Mouse (Mus musculus) adrenal gland, postnatal 4 days (tissue): ENCODE data around the gene Crygd. TPM values are rescaled to one million over a fixed set of nuclear protein-coding genes. Genes with fewer than 3 reads are reported as not detected.

Experiments
- DNase-seq, 2 experiments: peaks; one replicate each; pipeline ENCODE4 v3.0.0; 2021 to 2022; ENCODE audit warnings: low spot score in 2 of 2, mixed read lengths in 2 of 2
- total RNA-seq, 2 experiments: library from RNA; stranded (reverse); gene quantifications; 2 replicates each; pipeline ENCODE4 v1.2.3; 2021

The Crygd gene
- total RNA-seq, 2 experiments from 2014 or later = not detected

GRCm38 (mm10) chr1:65046401-65047109, 16.7 kb downstream of the Crygd start:
- DNase-seq = no peak

DNA sequence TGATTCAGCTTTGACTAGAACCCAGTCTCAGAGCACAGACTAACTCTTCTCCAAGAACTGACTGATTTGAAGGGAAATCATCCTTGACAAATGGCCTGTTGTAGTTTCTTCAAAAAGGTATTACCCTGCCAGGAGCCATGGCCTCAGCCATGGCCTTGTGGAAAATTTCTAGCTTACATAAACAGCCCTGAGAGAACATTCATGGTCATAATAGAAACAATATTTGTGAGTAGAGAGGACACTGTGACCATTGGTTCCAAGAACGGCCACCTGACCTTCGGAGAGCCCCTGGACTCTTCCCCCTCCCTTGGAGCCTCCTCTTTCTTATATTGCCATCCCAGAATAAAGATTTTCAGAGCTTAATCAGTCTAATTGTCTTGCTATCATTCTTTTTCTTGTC, 19.8 kb downstream of the Crygd start:
- DNase-seq = no peak

DNA sequence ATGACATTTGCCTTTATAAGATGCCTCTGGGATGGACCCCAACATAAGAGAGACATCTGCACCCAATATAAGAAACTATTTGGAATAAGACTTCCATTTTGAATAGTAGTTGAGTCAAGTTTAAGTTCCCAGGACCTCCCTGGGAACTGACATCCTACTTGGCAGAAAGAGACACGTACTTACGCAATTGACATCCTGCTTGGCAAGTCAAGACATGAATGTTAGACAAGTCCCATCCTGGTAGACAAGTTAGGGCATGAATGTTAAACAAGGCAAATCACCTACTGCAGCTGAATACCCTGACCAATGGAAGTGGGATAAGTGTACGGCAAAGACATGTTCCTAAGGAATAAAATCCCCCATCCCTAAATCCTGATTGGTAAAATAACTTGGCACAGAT, 21.4 kb downstream of the Crygd start:
- no peak for DNase-seq

GRCm38 (mm10) chr1:65040806-65041205, 22.4 kb downstream of the Crygd start:
- peak in 1 of 2 experiments; percentile 37 for DNase-seq

- DNase-seq = no peak
Measured at GRCm38 (mm10) chr1:65039679-65040078, 23.6 kb downstream of the Crygd start.

DNA sequence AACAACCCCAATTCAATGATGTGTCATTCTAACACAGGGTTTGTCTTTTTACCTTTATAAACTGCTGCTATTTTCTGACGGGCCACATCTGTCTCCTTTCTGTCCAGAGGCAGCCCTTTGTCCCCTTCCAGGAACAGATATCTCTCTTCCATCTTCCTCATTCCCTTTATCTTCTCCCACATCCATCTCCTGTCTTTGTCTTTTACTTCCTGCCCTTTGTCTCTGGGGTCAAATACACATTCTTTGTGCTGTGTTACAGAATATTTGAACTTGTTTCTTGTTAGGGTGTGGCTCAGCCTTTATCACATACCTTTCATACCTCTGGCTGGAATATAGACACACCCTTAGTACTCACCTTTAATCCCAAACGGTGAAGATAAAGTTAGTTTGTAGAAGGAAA, 25.7 kb downstream of the Crygd start:
- no peak for DNase-seq

GRCm38 (mm10) chr1:65035513-65035912, 27.7 kb downstream of the Crygd start:
- no peak for DNase-seq

DNA sequence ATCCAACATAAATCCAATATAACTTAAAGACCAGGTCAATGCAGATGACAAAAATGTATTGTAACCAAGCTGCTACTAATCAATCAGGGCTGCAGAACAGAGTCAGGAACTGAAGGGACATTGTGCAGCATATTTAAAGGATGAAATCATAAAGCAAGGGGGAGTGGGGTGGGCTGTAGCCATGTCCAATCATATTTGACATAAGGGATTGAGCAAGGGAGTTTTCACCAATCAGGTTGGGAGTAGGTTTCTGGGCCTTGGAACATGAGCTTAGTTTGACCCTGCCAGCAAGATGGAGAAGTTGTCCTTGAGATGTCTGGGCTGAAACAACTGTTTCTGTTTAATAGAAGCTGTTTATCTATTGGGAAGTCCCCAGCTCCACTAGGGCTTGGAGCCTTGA, 30.6 kb downstream of the Crygd start, which contains the start of gene Akr1cl:
Akr1cl (minus strand) TSS at position 119 of the 400 bp plus-strand sequence.
- no peak for DNase-seq

DNA sequence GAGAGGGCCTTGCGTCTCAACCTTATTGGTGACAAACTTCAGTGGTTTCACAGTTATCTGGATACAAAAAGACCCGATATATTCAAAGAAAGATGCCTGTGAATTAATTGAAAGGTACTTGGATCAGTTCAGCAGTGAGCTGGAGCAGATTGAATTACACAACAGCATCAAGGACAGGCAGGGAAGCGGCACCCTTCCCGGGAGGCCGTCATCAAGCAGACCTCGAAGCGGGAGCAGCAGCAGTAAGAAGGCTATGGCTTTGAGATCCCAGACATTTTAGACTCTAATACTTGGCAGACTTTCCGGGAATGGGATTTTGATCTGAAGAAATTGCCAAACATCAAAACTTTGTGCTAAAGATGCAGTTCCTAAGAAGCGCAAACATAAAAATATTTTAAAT, 35.0 kb downstream of the Crygd start:
- no peak for DNase-seq

DNA sequence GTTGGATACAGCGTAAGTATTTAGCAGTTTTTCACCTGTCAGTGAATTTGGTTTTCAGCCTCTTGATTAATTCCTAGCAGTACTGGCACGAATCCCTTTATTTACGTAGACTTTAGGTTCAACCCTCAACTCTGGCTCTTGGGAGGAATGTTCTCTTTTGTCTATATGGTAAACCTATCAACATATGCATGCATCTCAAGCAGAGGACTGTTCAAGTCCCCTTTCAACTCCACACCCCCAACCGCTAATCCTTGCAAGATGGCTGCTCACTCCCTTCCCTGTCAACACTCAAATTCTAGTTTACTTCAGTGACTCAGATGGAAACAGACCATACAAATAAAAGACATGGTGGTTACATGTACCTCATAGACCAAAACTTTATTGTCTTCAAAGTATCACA, 50.5 kb downstream of the Crygd start:
- no peak for DNase-seq

Other genes starting within 250 kb of the Crygd start
- 10 to 100 TPM; 27.0 to 29.2 TPM for gene Plekhm3, start 106.6 kb downstream of the Crygd start, total RNA-seq
- 100 to 1,000 TPM; 902 to 972 TPM for gene Akr1cl, start 30.7 kb downstream of the Crygd start, total RNA-seq
- under 1 TPM in 1 of 2 experiments, not detected in 1; 0.50 TPM for gene Cryge, start 12.3 kb downstream of the Crygd start, total RNA-seq
- not detected for gene Crygc, start 10.2 kb upstream of the Crygd start, total RNA-seq
- gene Crygb, start 18.8 kb upstream of the Crygd start, total RNA-seq = not detected
- gene Cryga, start 39.9 kb upstream of the Crygd start, total RNA-seq = not detected
- gene Gm28845, start 56.1 kb upstream of the Crygd start, total RNA-seq = not detected
- 1 to 10 TPM in 1 of 2 experiments, not detected in 1; 1.2 TPM for gene D630023F18Rik, start 59.8 kb upstream of the Crygd start, total RNA-seq
- 100 to 1,000 TPM; 373 to 385 TPM for gene Idh1, start 123.0 kb upstream of the Crygd start, total RNA-seq
- 10 to 100 TPM; 34.6 to 36.0 TPM for gene Pikfyve, start 123.2 kb upstream of the Crygd start, total RNA-seq
- gene Pth2r, start 218.6 kb upstream of the Crygd start, total RNA-seq = not detected